Mouse (Mus musculus) heart, embryonic 12.5 days (tissue): ENCODE data around the gene Nme7. TPM values are rescaled to one million over a fixed set of nuclear protein-coding genes. Genes with fewer than 3 reads are reported as not detected.

Source experiments
- ATAC-seq: fragments of 200-750 bp; cut with Nextera tagmentation; 2 replicates; pipeline ENCODE4 v1.8.0; 2017; ENCODE audit warnings: moderate TSS enrichment, moderate library complexity; ENCODE audit not compliant: insufficient number of reproducible peaks, low FRiP score
- H3K27ac ChIP-seq: fragments of 300-500 bp; sonication (generic); 2 replicates; pipeline ENCODE4 v1.5.1; 2016; ENCODE audit warnings: mild to moderate bottlenecking, moderate library complexity; ENCODE audit not compliant: poor library complexity, severe bottlenecking
- H3K27me3 ChIP-seq: fragments of 300-500 bp; sonication (generic); replicated peaks from 2 replicates; pipeline ENCODE4 v1.6.1; 2016; ENCODE audit warnings: mild to moderate bottlenecking, moderate library complexity
- H3K36me3 ChIP-seq: fragments of 300-500 bp; sonication (generic); 2 replicates; pipeline ENCODE4 v1.6.1; 2016; ENCODE audit warnings: mild to moderate bottlenecking, moderate library complexity
- H3K4me1 ChIP-seq: fragments of 300-500 bp; sonication (generic); replicated peaks from 2 replicates; pipeline ENCODE4 v1.6.1; 2016; ENCODE audit warnings: mild to moderate bottlenecking
- H3K4me2 ChIP-seq: fragments of 300-500 bp; sonication (generic); 2 replicates; pipeline ENCODE4 v1.6.1; 2016; ENCODE audit warnings: mild to moderate bottlenecking, moderate library complexity
- H3K4me3 ChIP-seq: fragments of 300-500 bp; sonication (generic); 2 replicates; pipeline ENCODE4 v1.5.1; 2016; ENCODE audit warnings: mild to moderate bottlenecking
- H3K9ac ChIP-seq: fragments of 300-500 bp; sonication (generic); 2 replicates; pipeline ENCODE4 v1.6.1; 2016; ENCODE audit warnings: mild to moderate bottlenecking, moderate library complexity
- H3K9me3 ChIP-seq: fragments of 300-500 bp; sonication (generic); replicated peaks from 2 replicates; pipeline ENCODE4 v1.6.1; 2016; ENCODE audit warnings: mild to moderate bottlenecking, moderate library complexity
- WGBS: fragments of 180-500 bp; shearing (Covaris S2); methylation state at CpG from one replicate; pipeline ENCODE4 v1.1.7; 2016; 5-methylcytosine and 5-hydroxymethylcytosine counted together
- polyA plus RNA-seq: library from polyadenylated mRNA; unstranded; fragments of >200 nt; fragmentation: Nextera tagmentation; extraction: Ambion mirVana; gene quantifications from 2 replicates; pipeline ENCODE4 v1.2.1, GENCODE M21; 2016

The Nme7 gene
- polyA plus RNA-seq, 1 experiment from 2014 or later: 17.7 TPM

- no peaks in the 10 kb centered on the region for H3K27me3 ChIP-seq
- no peaks in the 10 kb centered on the region for H3K9me3 ChIP-seq
- H3K36me3 ChIP-seq: peaks cover 7% of the 10 kb centered on the region; the same call in 1 of the 2 replicates
- H3K4me1 ChIP-seq: peaks cover 9% of the 10 kb centered on the region
- WGBS: 77% methylated on average over 2 of the region's 2 CpGs
- no peak overlapping the region for H3K27ac ChIP-seq
- no peak overlapping the region for H3K4me2 ChIP-seq
- H3K4me3 ChIP-seq: no peak overlapping the region
- no peak overlapping the region for H3K9ac ChIP-seq
- ATAC-seq: no peak
Observed at GRCm38 (mm10) chr1:164408655-164409054, 104.7 kb downstream of the Nme7 start.

GRCm38 (mm10) chr1:164411306-164411705, 107.4 kb downstream of the Nme7 start:
- Histone ChIP-seq H3K9ac (no peak overlapping the region), H3K4me3 (no peak overlapping the region), H3K4me2 (no peak overlapping the region), H3K9me3 (no peaks in the 10 kb centered on the region), H3K27ac (no peak overlapping the region), H3K36me3 (0 out of 2 replicates have a peak, but pooled peaks cover 4% of the 10 kb centered on the region), H3K27me3 (no peaks in the 10 kb centered on the region), H3K4me1 (no peaks in the 10 kb centered on the region)
- 83% methylated on average over 7 of the region's 7 CpGs for WGBS
- ATAC-seq: no peak

- Histone ChIP-seq H3K4me1 (0 out of 2 replicates have a peak, but pooled peaks cover 3% of the 10 kb centered on the region), H3K4me2 (no peak overlapping the region), H3K9ac (no peak overlapping the region), H3K4me3 (no peak overlapping the region), H3K27me3 (no peaks in the 10 kb centered on the region), H3K9me3 (no peaks in the 10 kb centered on the region), H3K27ac (no peak overlapping the region), H3K36me3 (0 out of 2 replicates have a peak, but pooled peaks cover 4% of the 10 kb centered on the region)
- 83% methylated on average over 9 of the region's 9 CpGs for whole genome bisulfite sequencing
- ATAC-seq: no peak
Observed at GRCm38 (mm10) chr1:164412906-164413305, 109.0 kb downstream of the Nme7 start.

- Histone ChIP-seq H3K27me3 (no peaks in the 10 kb centered on the region), H3K9ac (no peak overlapping the region), H3K36me3 (0 out of 2 replicates have a peak, but pooled peaks cover 4% of the 10 kb centered on the region), H3K4me1 (0 out of 2 replicates have a peak, but pooled peaks cover 3% of the 10 kb centered on the region), H3K27ac (no peak overlapping the region), H3K4me3 (no peak overlapping the region), H3K4me2 (no peak overlapping the region), H3K9me3 (no peaks in the 10 kb centered on the region)
- WGBS: 84% methylated on average over 11 of the region's 11 CpGs
- ATAC-seq: no peak
Observed at GRCm38 (mm10) chr1:164413608-164414007, 109.7 kb downstream of the Nme7 start.

- no peaks in the 10 kb centered on the region for H3K27me3 ChIP-seq
- no peak for ATAC-seq
- WGBS: 80% methylated on average over 2 of the region's 2 CpGs
Observed at GRCm38 (mm10) chr1:164415347-164415751, 111.4 kb downstream of the Nme7 start.

GRCm38 (mm10) chr1:164416692-164417394, 112.9 kb downstream of the Nme7 start:
- Histone ChIP-seq H3K9ac (no peak overlapping the region), H3K27ac (no peak overlapping the region), H3K9me3 (no peaks in the 10 kb centered on the region), H3K4me1 (0 out of 2 replicates have a peak, but pooled peaks cover 3% of the 10 kb centered on the region), H3K4me3 (no peak overlapping the region), H3K36me3 (0 out of 2 replicates have a peak, but pooled peaks cover 4% of the 10 kb centered on the region), H3K27me3 (no peaks in the 10 kb centered on the region), H3K4me2 (no peak overlapping the region)
- ATAC-seq: no peak
- WGBS: 67% methylated on average over 12 of the region's 12 CpGs

More at GRCm38 (mm10) chr1:164415347-164415751, 111.4 kb downstream of the Nme7 start:
- Histone ChIP-seq H3K27ac (no peak overlapping the region), H3K4me1 (0 out of 2 replicates have a peak, but pooled peaks cover 3% of the 10 kb centered on the region), H3K36me3 (0 out of 2 replicates have a peak, but pooled peaks cover 4% of the 10 kb centered on the region), H3K4me3 (no peak overlapping the region), H3K4me2 (no peak overlapping the region), H3K9ac (no peak overlapping the region), H3K9me3 (no peaks in the 10 kb centered on the region)

- H3K4me2 ChIP-seq: no peak overlapping the region
- no peak overlapping the region for H3K4me3 ChIP-seq
- H3K36me3 ChIP-seq: 0 out of 2 replicates have a peak, but pooled peaks cover 3% of the 10 kb centered on the region
- 47% methylated on average over 3 of the region's 3 CpGs for WGBS
- no peak overlapping the region for H3K9ac ChIP-seq
- no peak for ATAC-seq
- H3K9me3 ChIP-seq: no peaks in the 10 kb centered on the region
- no peak overlapping the region for H3K27ac ChIP-seq
- 0 out of 2 replicates have a peak, but pooled peaks cover 3% of the 10 kb centered on the region for H3K4me1 ChIP-seq
- no peaks in the 10 kb centered on the region for H3K27me3 ChIP-seq
Observed at GRCm38 (mm10) chr1:164417604-164418003, 113.7 kb downstream of the Nme7 start.

GRCm38 (mm10) chr1:164418320-164418719, 114.4 kb downstream of the Nme7 start:
- no peaks in the 10 kb centered on the region for H3K9me3 ChIP-seq
- 83% methylated on average over 10 of the region's 10 CpGs for WGBS
- no peaks in the 10 kb centered on the region for H3K27me3 ChIP-seq
- no peaks in the 10 kb centered on the region for H3K36me3 ChIP-seq
- no peak overlapping the region for H3K9ac ChIP-seq
- no peak overlapping the region for H3K4me3 ChIP-seq
- no peak for ATAC-seq
- no peak overlapping the region for H3K27ac ChIP-seq
- H3K4me1 ChIP-seq: 0 out of 2 replicates have a peak, but pooled peaks cover 3% of the 10 kb centered on the region
- H3K4me2 ChIP-seq: no peak overlapping the region

GRCm38 (mm10) chr1:164419401-164419800, 115.5 kb downstream of the Nme7 start:
- no peaks in the 10 kb centered on the region for H3K27me3 ChIP-seq
- H3K27ac ChIP-seq: no peak overlapping the region
- H3K4me2 ChIP-seq: no peak overlapping the region
- 77% methylated on average over 8 of the region's 8 CpGs for WGBS
- no peak overlapping the region for H3K9ac ChIP-seq
- H3K36me3 ChIP-seq: no peaks in the 10 kb centered on the region
- H3K4me1 ChIP-seq: 0 out of 2 replicates have a peak, but pooled peaks cover 3% of the 10 kb centered on the region
- H3K9me3 ChIP-seq: no peaks in the 10 kb centered on the region
- ATAC-seq: no peak
- no peak overlapping the region for H3K4me3 ChIP-seq

GRCm38 (mm10) chr1:164420623-164421354, 116.9 kb downstream of the Nme7 start:
- H3K9me3 ChIP-seq: no peaks in the 10 kb centered on the region
- 0 out of 2 replicates have a peak, but pooled peaks cover 3% of the 10 kb centered on the region for H3K4me1 ChIP-seq
- H3K9ac ChIP-seq: no peak overlapping the region
- H3K27me3 ChIP-seq: no peaks in the 10 kb centered on the region
- no peak overlapping the region for H3K4me3 ChIP-seq
- no peak overlapping the region for H3K27ac ChIP-seq
- ATAC-seq: no peak
- 67% methylated on average over 6 of the region's 6 CpGs for WGBS
- H3K4me2 ChIP-seq: no peak overlapping the region
- no peaks in the 10 kb centered on the region for H3K36me3 ChIP-seq

GRCm38 (mm10) chr1:164426227-164426626, 122.3 kb downstream of the Nme7 start:
- no peaks in the 10 kb centered on the region for H3K27me3 ChIP-seq
- H3K4me2 ChIP-seq: no peak overlapping the region
- H3K4me1 ChIP-seq: peaks cover 22% of the 10 kb centered on the region
- 46% methylated on average over 7 of the region's 7 CpGs for WGBS
- no peak for ATAC-seq
- no peak overlapping the region for H3K27ac ChIP-seq
- H3K36me3 ChIP-seq: no peaks in the 10 kb centered on the region
- no peaks in the 10 kb centered on the region for H3K9me3 ChIP-seq
- no peak overlapping the region for H3K4me3 ChIP-seq
- H3K9ac ChIP-seq: 0 out of 2 replicates have a peak overlapping the region, but pooled peaks have one; percentile 8
